Mouse (Mus musculus) neural tube, embryonic 12.5 days (tissue): Measurements from ENCODE around the gene Hnrnpll. TPM values are rescaled to one million over a fixed set of nuclear protein-coding genes. Genes with fewer than 3 reads are reported as not detected.
"Not testable (repeated sequence)": the region's sequence is repeated elsewhere in the genome, so short reads cannot be mapped to it uniquely, and the experiment has no call there.

ENCODE experiments used
- ATAC-seq: fragments of 200-750 bp; cut with Nextera tagmentation; 2 replicates; pipeline ENCODE4 v1.8.0; 2017; ENCODE audit warnings: low read depth, mild to moderate bottlenecking, moderate TSS enrichment, moderate library complexity; ENCODE audit not compliant: low FRiP score
- H3K27ac ChIP-seq: fragments of 300-500 bp; sonication (generic); 2 replicates; pipeline ENCODE4 v1.5.1; 2016
- H3K27me3 ChIP-seq: fragments of 300-500 bp; sonication (generic); replicated peaks from 2 replicates; pipeline ENCODE4 v1.6.1; 2016; ENCODE audit warnings: mild to moderate bottlenecking
- H3K36me3 ChIP-seq: fragments of 300-500 bp; sonication (generic); 2 replicates; pipeline ENCODE4 v1.6.1; 2016; ENCODE audit warnings: mild to moderate bottlenecking
- H3K4me1 ChIP-seq: fragments of 300-500 bp; sonication (generic); 2 replicates; pipeline ENCODE4 v1.6.1; 2016
- H3K4me2 ChIP-seq: fragments of 300-500 bp; sonication (generic); replicated peaks from 2 replicates; pipeline ENCODE4 v1.6.1; 2016; ENCODE audit warnings: mild to moderate bottlenecking
- H3K4me3 ChIP-seq: fragments of 300-500 bp; sonication (generic); 2 replicates; pipeline ENCODE4 v1.5.1; 2016
- H3K9ac ChIP-seq: fragments of 300-500 bp; sonication (generic); 2 replicates; pipeline ENCODE4 v1.6.1; 2016; ENCODE audit warnings: mild to moderate bottlenecking
- H3K9me3 ChIP-seq: fragments of 300-500 bp; sonication (generic); 2 replicates; pipeline ENCODE4 v1.6.1; 2016; ENCODE audit warnings: mild to moderate bottlenecking
- WGBS: fragments of 180-500 bp; shearing (Covaris S2); methylation state at CpG from one replicate; pipeline ENCODE4 v1.1.7; 2016; 5-methylcytosine and 5-hydroxymethylcytosine counted together
- polyA plus RNA-seq: library from polyadenylated mRNA; unstranded; fragments of >200 nt; fragmentation: Nextera tagmentation; extraction: Ambion mirVana; gene quantifications from 2 replicates; pipeline ENCODE4 v1.2.1, GENCODE M21; 2016

Hnrnpll gene
- polyA plus RNA-seq, 1 experiment from 2014 or later: 128 TPM

DNA sequence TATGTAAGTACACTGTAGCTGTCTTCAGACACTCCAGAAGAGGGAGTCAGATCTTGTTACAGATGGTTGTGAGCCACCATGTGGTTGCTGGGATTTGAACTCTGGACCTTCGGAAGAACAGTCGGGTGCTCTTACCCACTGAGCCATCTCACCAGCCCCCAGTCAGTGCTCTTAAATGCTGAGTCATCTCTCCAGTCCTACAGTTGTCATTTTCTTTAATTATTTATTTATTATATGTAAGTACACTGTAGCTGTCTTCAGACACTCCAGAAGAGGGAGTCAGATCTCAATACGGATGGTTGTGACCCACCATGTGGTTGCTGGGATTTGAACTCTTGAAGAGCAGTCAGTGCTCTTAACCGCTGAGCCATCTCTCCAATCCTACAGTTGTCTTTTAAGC is 45.7 kb downstream of the Hnrnpll start:
- not testable (repeated sequence) for H3K9ac ChIP-seq, ATAC-seq, H3K9me3 ChIP-seq, H3K4me1 ChIP-seq, H3K4me2 ChIP-seq, H3K27ac ChIP-seq, H3K27me3 ChIP-seq, H3K36me3 ChIP-seq, H3K4me3 ChIP-seq
- 90% methylated on average over 4 of the region's 4 CpGs for WGBS

DNA sequence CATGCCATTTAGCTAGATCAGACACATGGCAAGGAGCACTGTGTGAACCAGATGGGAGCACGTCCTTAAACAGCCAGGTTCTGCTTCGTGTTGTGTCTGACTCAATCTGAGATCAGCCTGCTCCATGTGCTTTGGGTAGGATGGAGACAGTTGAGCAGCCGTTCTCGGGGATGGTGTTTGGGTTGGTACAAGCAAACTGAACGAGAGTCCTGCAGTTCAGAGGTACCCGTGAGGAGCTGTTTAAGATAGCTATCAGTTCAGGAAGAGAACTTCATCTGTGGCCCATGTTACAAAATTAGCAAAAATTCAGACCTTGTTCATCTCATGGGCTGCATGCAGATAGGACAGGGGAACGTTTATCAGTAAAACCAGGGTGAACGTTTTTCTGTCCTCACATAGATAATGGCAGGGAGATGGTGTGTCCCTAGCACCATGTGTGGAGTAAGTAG is 47.7 kb downstream of the Hnrnpll start:
- 89% methylated on average over 8 of the region's 8 CpGs for WGBS
- no peaks in the 10 kb centered on the region for H3K36me3 ChIP-seq
- H3K27ac ChIP-seq: no peak overlapping the region
- no peak overlapping the region for H3K4me2 ChIP-seq
- ATAC-seq: no peak
- H3K4me3 ChIP-seq: no peak overlapping the region
- no peaks in the 10 kb centered on the region for H3K27me3 ChIP-seq
- no peak overlapping the region for H3K9ac ChIP-seq
- no peaks in the 10 kb centered on the region for H3K9me3 ChIP-seq
- H3K4me1 ChIP-seq: peaks cover 8% of the 10 kb centered on the region

DNA sequence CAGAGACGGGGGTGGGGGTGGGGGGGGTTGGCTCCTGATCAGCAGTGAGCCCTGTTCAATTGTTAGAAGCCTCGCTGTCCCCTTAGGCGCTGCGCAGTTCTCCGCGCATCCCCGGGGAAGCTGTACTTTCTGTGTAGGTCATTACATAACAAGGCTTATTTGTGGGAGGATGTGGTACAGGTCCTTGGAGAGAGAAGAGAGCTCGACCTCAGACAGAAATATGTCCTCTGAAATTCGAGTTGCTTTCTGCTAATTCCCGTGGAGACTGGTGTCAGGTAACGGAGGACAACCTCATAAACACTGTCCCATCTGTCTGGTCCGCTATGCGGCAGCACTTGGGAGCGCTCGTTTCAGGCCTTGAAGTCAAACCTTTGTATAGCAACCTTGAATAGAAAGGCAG is 52.2 kb downstream of the Hnrnpll start:
- Histone ChIP-seq H3K27me3 (no peaks in the 10 kb centered on the region), H3K4me2 (peak overlapping the region; percentile 14; the same call in 1 of the 2 replicates), H3K9ac (no peak overlapping the region), H3K4me1 (peaks cover 14% of the 10 kb centered on the region), H3K9me3 (no peaks in the 10 kb centered on the region), H3K36me3 (no peaks in the 10 kb centered on the region), H3K27ac (no peak overlapping the region), H3K4me3 (no peak overlapping the region)
- ATAC-seq: no peak
- WGBS: 33% methylated on average over 15 of the region's 15 CpGs

DNA sequence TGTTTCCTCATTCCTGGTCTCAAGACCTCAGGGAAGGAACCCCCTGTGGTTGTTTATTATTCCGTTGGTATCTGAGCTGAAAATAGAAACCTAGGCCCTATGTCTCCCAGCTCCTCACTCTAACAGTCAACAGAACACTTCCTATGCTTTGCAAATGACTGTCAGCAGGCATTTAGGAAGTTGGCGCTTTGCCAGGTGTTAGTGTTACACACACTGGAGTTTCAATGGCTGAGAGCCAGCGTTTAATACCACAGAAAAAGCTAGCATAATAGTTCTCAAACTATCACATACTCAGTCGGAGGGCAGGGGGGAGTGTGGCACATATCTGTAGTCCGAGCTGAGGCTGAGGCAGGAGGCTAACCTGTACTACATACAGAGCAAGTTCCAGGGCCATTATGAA is 53.3 kb downstream of the Hnrnpll start:
- ATAC-seq: no peak; the same call in 1 of the 2 replicates
- Histone ChIP-seq H3K4me3 (no peak overlapping the region), H3K9ac (no peak overlapping the region), H3K27me3 (no peaks in the 10 kb centered on the region), H3K36me3 (no peaks in the 10 kb centered on the region), H3K9me3 (no peaks in the 10 kb centered on the region), H3K4me2 (no peak overlapping the region), H3K27ac (no peak overlapping the region), H3K4me1 (peaks cover 14% of the 10 kb centered on the region)
- WGBS: 41% methylated on average over 5 of the region's 5 CpGs

DNA sequence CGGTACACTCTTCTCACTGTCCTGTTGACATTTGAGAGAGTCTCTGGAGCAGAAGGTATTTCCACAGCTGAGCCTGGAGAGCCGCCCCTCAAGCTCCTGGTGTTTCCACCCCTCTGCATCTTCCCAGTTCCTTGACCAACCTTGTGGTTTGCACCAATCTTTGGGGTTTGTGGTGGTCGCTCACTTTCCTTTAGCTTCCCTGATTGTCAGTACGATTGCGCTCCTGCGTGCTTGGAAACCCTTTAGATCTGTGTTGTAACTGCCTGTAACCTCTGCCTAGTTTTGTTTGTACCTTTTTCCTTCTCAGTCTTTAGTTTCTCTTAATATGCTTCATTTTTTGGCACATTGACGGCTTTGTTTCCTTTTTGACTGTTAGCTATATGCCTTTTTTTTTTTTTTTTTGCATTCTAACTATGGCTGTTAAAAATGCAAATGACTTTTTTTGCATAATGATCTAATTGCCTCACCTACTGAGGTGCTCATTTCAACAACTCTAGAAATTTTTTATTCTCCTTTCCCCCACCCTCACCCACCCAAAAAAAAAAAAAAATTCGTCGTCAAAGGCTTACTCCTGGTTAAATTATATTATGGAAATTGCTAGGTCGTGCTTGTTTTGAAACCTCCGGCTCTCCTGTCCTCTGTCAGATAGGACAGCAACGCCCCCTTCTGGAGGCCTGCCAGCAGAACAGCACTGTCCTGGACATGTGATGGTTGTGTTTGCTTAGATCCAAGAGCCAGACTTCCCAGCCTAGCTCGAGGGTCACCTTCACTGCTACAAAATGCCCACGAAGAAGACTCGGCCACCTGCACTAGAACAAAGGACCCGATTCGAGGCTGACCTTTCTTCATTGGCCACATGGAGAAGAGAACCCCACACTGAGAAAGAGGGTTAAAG is 57.5 kb downstream of the Hnrnpll start:
- Histone ChIP-seq H3K36me3 (no peaks in the 10 kb centered on the region), H3K27me3 (no peaks in the 10 kb centered on the region), H3K4me2 (no peak overlapping the region), H3K4me1 (peaks cover 6% of the 10 kb centered on the region; the same call in 1 of the 2 replicates), H3K27ac (no peak overlapping the region), H3K9me3 (no peaks in the 10 kb centered on the region), H3K4me3 (no peak overlapping the region), H3K9ac (no peak overlapping the region)
- ATAC-seq: no peak
- 49% methylated on average over 17 of the region's 17 CpGs for WGBS

DNA sequence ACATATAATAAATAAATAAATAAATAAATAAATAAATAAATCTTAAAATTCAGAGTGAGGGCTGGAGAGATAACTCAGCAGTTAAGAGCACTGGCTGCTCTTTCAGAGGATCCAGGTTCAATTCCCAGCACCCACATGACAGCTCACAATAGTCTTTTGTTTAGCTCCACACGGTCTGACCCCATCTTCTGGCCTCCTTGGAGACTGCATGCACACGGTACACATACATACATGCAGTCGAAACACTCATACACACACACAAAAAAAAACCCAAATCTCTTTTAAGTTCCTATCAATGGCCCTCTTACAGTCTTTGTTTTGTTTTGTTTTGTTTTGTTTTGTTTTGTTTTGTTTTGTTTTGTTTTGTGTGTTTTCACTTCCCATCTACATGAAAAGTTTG is 58.3 kb downstream of the Hnrnpll start:
- H3K27ac ChIP-seq, H3K36me3 ChIP-seq, H3K27me3 ChIP-seq, H3K9me3 ChIP-seq, H3K9ac ChIP-seq, ATAC-seq, H3K4me2 ChIP-seq, H3K4me3 ChIP-seq, H3K4me1 ChIP-seq: not testable (repeated sequence)
- 89% methylated on average over 3 of the region's 3 CpGs for WGBS

DNA sequence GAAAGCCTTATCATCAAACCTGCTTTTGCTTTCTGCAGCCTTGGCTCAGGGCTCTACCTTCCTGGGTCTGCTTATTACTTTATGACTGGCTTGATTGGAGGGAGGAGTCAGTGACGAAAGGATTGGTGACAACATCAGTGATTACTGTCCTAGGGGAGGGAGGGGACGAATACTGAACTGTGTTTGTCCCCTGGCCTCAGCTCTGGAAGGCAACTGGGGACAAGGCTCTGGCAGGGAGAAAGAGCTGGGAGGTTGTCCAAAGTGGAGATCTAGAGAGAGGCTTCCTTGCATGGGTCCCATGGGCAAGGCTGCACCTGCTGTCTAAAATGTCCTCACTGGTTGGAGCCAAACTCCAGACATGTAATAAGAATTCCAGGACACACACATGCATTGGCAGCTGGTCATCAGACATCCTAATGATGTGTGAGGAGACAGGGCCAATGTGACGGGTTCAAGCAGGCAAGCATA is 59.7 kb downstream of the Hnrnpll start:
- 43% methylated on average over 3 of the region's 3 CpGs for WGBS

DNA sequence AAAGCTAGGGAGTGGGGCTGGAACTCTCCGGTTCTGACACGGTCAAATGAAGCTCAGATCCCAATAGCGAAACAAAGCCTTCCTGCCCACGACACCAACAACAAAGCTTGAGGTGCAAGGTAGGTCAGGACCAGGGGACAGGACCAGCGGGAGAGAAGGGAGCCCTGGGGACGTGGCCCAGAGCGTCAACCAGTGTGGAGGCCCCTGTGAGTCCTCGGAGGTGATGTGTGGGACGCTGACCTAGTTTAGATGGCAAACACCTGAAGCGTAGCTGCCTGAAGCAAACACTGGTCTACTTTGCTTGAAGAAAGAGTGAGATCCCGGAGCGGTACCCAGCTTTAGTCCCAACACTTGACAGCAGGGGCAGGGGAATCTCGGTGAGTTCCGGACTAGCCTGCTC is 62.5 kb downstream of the Hnrnpll start:
- H3K4me1 ChIP-seq: no peaks in the 10 kb centered on the region
- no peak overlapping the region for H3K9ac ChIP-seq
- no peaks in the 10 kb centered on the region for H3K9me3 ChIP-seq
- no peaks in the 10 kb centered on the region for H3K36me3 ChIP-seq
- H3K27ac ChIP-seq: no peak overlapping the region
- WGBS: 93% methylated on average over 14 of the region's 14 CpGs
- no peak overlapping the region for H3K4me3 ChIP-seq
- ATAC-seq: no peak
- no peak overlapping the region for H3K4me2 ChIP-seq
- H3K27me3 ChIP-seq: no peaks in the 10 kb centered on the region

More for the DNA sequence above, 59.7 kb downstream of the Hnrnpll start:
- Histone ChIP-seq H3K27ac (no peak overlapping the region), H3K4me1 (no peaks in the 10 kb centered on the region), H3K9ac (no peak overlapping the region), H3K9me3 (no peaks in the 10 kb centered on the region), H3K36me3 (no peaks in the 10 kb centered on the region), H3K4me3 (no peak overlapping the region), H3K4me2 (no peak overlapping the region), H3K27me3 (no peaks in the 10 kb centered on the region)
- no peak for ATAC-seq

DNA sequence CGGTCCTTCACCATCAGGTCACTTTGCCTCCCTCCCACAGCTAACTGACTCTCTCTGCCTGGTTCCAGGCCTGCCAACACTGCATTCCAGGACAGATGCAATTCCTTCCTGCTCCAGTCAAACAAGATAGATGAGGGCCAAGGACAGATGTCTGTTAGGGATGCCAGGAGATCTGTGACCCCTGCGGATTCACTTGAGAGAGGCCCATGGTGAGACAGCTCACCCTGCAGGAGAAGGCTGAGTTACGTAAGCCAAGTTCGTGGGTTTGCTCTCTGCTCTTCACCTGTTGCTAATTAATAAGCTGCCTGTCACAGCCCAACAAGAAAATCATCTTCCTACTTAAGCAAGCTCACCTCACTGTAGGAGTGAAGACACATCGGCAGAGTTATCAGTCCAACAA is 63.1 kb downstream of the Hnrnpll start:
- WGBS: 85% methylated on average over 5 of the region's 5 CpGs

DNA sequence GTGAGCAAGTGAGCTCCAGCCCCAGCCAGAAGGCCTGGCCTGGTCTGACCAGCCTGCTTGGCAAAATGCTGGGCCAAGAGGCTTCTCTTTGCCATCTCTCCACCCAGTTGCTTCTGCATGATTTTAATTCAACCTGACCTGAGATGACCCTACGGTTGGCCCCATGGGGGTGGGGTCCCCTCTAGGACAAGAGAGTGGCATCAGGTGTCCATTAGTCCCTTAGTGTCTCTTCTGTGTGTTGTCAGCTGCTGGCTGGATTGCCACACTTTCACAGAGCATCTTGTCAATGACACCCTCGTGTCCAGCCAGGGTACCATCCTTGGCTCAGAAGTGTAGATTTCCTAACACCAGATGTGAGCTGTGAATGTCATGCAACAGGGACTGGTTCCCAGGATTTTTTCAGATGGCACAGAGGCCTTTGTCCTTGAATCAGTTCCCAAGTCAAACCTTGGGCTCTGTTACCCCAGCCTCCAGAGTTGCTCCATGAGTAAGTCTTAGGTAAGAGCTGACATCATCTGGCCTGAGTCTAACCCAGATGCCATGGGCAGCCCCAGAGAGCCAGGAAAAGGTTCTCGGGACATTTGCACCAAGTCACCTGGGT is 66.9 kb downstream of the Hnrnpll start:
- Histone ChIP-seq H3K4me1 (no peaks in the 10 kb centered on the region), H3K27me3 (no peaks in the 10 kb centered on the region), H3K4me3 (no peak overlapping the region), H3K27ac (no peak overlapping the region), H3K4me2 (no peak overlapping the region), H3K36me3 (no peaks in the 10 kb centered on the region), H3K9ac (no peak overlapping the region), H3K9me3 (no peaks in the 10 kb centered on the region)
- 81% methylated on average over 3 of the region's 3 CpGs for WGBS
- no peak for ATAC-seq

More for the DNA sequence above, 63.1 kb downstream of the Hnrnpll start:
- ATAC-seq: no peak
- H3K4me3 ChIP-seq: no peak overlapping the region
- no peaks in the 10 kb centered on the region for H3K9me3 ChIP-seq
- H3K4me1 ChIP-seq: no peaks in the 10 kb centered on the region
- H3K27ac ChIP-seq: no peak overlapping the region
- H3K27me3 ChIP-seq: no peaks in the 10 kb centered on the region
- H3K9ac ChIP-seq: no peak overlapping the region
- no peak overlapping the region for H3K4me2 ChIP-seq
- H3K36me3 ChIP-seq: no peaks in the 10 kb centered on the region

DNA sequence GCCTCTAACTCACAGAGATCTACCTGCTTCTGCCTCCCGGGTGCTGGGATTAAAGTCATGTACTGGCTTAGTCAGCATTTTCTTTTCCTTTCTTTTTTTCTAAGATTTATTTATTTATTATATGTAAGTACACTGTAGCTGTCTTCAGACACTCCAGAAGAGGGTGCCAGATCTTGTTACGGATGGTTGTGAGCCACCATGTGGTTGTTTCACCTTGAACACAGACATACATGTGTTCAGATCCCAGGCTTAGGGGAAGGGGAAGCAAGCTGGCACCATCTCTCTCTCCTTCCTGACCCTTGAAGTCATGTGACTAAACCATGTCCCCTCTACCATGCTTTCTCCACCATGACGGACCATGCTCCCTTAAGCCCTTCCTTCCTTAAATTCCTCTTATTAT is 70.0 kb downstream of the Hnrnpll start:
- Histone ChIP-seq H3K9me3 (no peaks in the 10 kb centered on the region), H3K36me3 (no peaks in the 10 kb centered on the region), H3K4me2 (no peak overlapping the region), H3K27me3 (no peaks in the 10 kb centered on the region), H3K27ac (no peak overlapping the region), H3K4me1 (no peaks in the 10 kb centered on the region), H3K4me3 (no peak overlapping the region), H3K9ac (no peak overlapping the region)
- ATAC-seq: no peak
- 89% methylated on average over 3 of the region's 3 CpGs for WGBS

DNA sequence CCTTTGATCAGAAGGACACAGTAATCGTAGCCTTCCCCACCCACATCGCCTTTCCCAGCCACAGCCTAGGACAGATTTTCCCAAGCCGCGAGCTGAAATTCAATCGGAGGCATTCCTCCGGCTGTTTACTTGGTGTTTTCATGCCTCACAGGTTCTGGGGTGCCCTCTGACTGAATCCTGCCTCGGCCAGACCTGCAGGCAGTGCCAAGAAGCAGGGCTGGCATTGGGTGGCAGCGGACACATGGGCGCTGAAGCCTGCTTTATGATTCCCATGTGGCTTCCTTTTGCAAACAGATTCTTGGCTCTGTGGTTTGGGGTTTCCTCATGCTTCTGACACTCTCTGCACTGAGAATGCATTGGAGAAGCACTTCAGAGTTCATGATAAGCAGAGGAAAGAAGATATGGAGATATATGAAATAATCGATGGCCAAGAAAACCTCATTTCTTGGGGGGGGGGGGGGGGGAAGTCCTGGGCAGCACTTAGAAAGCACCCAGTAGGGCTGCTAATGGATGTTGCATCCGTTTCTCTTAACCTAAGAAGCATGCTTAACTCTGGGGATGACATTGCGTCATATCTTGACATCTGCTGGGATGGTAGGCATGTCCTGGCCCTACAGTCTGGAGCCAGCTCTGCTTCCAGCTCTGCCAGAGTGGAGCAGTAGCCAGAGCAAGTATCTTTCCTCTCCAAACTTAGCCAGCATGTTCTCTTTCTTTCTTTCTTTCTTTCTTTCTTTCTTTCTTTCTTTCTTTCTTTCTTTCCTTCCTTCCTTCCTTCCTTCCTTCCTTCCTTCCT is 70.8 kb downstream of the Hnrnpll start:
- no peak for ATAC-seq
- H3K4me1 ChIP-seq: no peaks in the 10 kb centered on the region
- H3K9me3 ChIP-seq: no peaks in the 10 kb centered on the region
- no peak overlapping the region for H3K9ac ChIP-seq
- no peak overlapping the region for H3K4me2 ChIP-seq
- no peaks in the 10 kb centered on the region for H3K36me3 ChIP-seq
- WGBS: 88% methylated on average over 12 of the region's 12 CpGs
- H3K27me3 ChIP-seq: no peaks in the 10 kb centered on the region
- no peak overlapping the region for H3K27ac ChIP-seq
- H3K4me3 ChIP-seq: no peak overlapping the region
